ENCODE assay signal across 10 mouse cellular contexts in genomic region chr19:57204101-57204500, GRCm38 (mm10).
DNase-seq lines count a peak whose midpoint lies in the region; ATAC-seq and TF ChIP-seq lines count a peak whose summit lies in the region.
"Had no signal": no experiment of that assay in that cellular context is flagged by ENCODE, and none has a peak within 500 bp of the region (broad histone marks: within the 10 kb centered on the region; RNA-seq: fewer than 3 reads in every experiment).

No protein-coding gene starts in this region.

- no peaks in the 10 kb centered on the region for H3K36me3 ChIP-seq in kidney, adult 2 months (ENCODE audit: control insufficient read depth, insufficient read depth, low read length)
- no peaks in the 10 kb centered on the region for H3K36me3 ChIP-seq in kidney, embryonic 14.5 days (ENCODE audit: control insufficient read depth, insufficient read depth, low read length)
- no peaks in the 10 kb centered on the region for H3K36me3 ChIP-seq in midbrain, postnatal 0 days (ENCODE audit: insufficient read depth, low read length)
- H3K36me3 ChIP-seq in forebrain, embryonic 14.5 days (ENCODE audit: control insufficient read depth, insufficient read depth, low read length), result no peaks in the 10 kb centered on the region
- H3K36me3 ChIP-seq: embryonic facial prominence, embryonic 15.5 days; hindbrain, embryonic 12.5 days had no signal

- no peak for ATAC-seq in kidney, embryonic 14.5 days (ENCODE audit: low FRiP score, low TSS enrichment)
- ATAC-seq in common myeloid progenitor, adult 5-6 weeks (replicated peaks; ENCODE audit: low read depth, poor library complexity, severe bottlenecking), result 0 out of 2 replicates have a peak, but pooled peaks have one; percentile 45
- no peak for ATAC-seq in midbrain, postnatal 0 days (ENCODE audit: low FRiP score)
- no peak for ATAC-seq in forebrain, embryonic 14.5 days

- H3K4me1 ChIP-seq in kidney, adult 2 months (ENCODE audit: control insufficient read depth, insufficient read depth, low read length), result peaks cover 30% of the 10 kb centered on the region
- peaks cover 10% of the 10 kb centered on the region for H3K4me1 ChIP-seq in kidney, embryonic 14.5 days (ENCODE audit: control insufficient read depth, insufficient read depth, low read length)
- peaks cover 3% of the 10 kb centered on the region; the same call in 1 of the 2 replicates for H3K4me1 ChIP-seq in midbrain, postnatal 0 days (ENCODE audit: insufficient read depth, low read length)
- no peaks in the 10 kb centered on the region for H3K4me1 ChIP-seq in forebrain, embryonic 14.5 days (ENCODE audit: control insufficient read depth, insufficient read depth, low read length)

- no peaks in the 10 kb centered on the region for H3K27me3 ChIP-seq in kidney, adult 2 months (replicated peaks; ENCODE audit: control insufficient read depth, insufficient read depth, low read length)
- no peaks in the 10 kb centered on the region for H3K27me3 ChIP-seq in kidney, embryonic 14.5 days (ENCODE audit: control insufficient read depth, insufficient read depth, low read length)
- H3K27me3 ChIP-seq in midbrain, postnatal 0 days (ENCODE audit: insufficient read depth, low read length), result no peaks in the 10 kb centered on the region
- H3K27me3 ChIP-seq in forebrain, embryonic 14.5 days (replicated peaks; ENCODE audit: control insufficient read depth, insufficient read depth, low read length), result no peaks in the 10 kb centered on the region
- H3K27me3 ChIP-seq: embryonic facial prominence, embryonic 15.5 days; hindbrain, embryonic 12.5 days had no signal

- no peak overlapping the region for H3K9ac ChIP-seq in kidney, embryonic 14.5 days (ENCODE audit: low read depth, low read length)
- no peak overlapping the region for H3K9ac ChIP-seq in midbrain, postnatal 0 days (replicated peaks; ENCODE audit: low read length, poor library complexity, severe bottlenecking)
- no peak overlapping the region for H3K9ac ChIP-seq in forebrain, embryonic 14.5 days (ENCODE audit: low read length)
- H3K9ac ChIP-seq: embryonic facial prominence, embryonic 15.5 days; hindbrain, embryonic 12.5 days had no signal

- H3K4me2 ChIP-seq in kidney, embryonic 14.5 days (replicated peaks; ENCODE audit: low read depth, low read length), result no peak overlapping the region
- no peak overlapping the region for H3K4me2 ChIP-seq in midbrain, postnatal 0 days (ENCODE audit: low read depth, low read length, poor library complexity, severe bottlenecking)
- H3K4me2 ChIP-seq in forebrain, embryonic 14.5 days (ENCODE audit: low read length), result no peak overlapping the region
- H3K4me2 ChIP-seq: embryonic facial prominence, embryonic 15.5 days; hindbrain, embryonic 12.5 days had no signal

- H3K27ac ChIP-seq in kidney, adult 2 months (ENCODE audit: insufficient read depth, low read depth, low read length), result peak overlapping the region; percentile 1; the same call in 1 of the 2 replicates
- H3K27ac ChIP-seq in kidney, embryonic 14.5 days (ENCODE audit: low read depth, low read length), result no peak overlapping the region
- H3K27ac ChIP-seq in midbrain, postnatal 0 days (ENCODE audit: low read depth, low read length), result no peak overlapping the region
- H3K27ac ChIP-seq in forebrain, embryonic 14.5 days (ENCODE audit: low read depth, low read length), result no peak overlapping the region
- H3K27ac ChIP-seq: embryonic facial prominence, embryonic 15.5 days; hindbrain, embryonic 12.5 days had no signal

- H3K4me3 ChIP-seq in kidney, adult 2 months (ENCODE audit: insufficient read depth, low read depth, low read length), result no peak overlapping the region
- no peak overlapping the region for H3K4me3 ChIP-seq in kidney, embryonic 14.5 days (ENCODE audit: low read length)
- no peak overlapping the region for H3K4me3 ChIP-seq in midbrain, postnatal 0 days (ENCODE audit: low read depth, low read length)
- H3K4me3 ChIP-seq in forebrain, embryonic 14.5 days (ENCODE audit: low read depth, low read length), result no peak overlapping the region
- H3K4me3 ChIP-seq: embryonic facial prominence, embryonic 15.5 days; hindbrain, embryonic 12.5 days had no signal

- TF ChIP-seq POLR2A in kidney, adult 2 months (IDR thresholded peaks at IDR 0.05; ENCODE audit: low read depth, low read length), result no peak

- TF ChIP-seq CTCF in kidney, adult 2 months (conservative IDR thresholded peaks at IDR 0.05; ENCODE audit: insufficient read depth, insufficient read length, low read depth, low read length), result no peak
- TF ChIP-seq CTCF in midbrain, postnatal 0 days (IDR thresholded peaks at IDR 0.05), result no peak

- DNase-seq in kidney, adult 2 months, result peak; percentile 77
- DNase-seq in kidney, adult 9 months, result peak; percentile 62
- DNase-seq in ovary, postnatal 14 days (ENCODE audit: low spot score), result peak; percentile 17
- DNase-seq in midbrain, postnatal 0 days (ENCODE audit: low spot score), result no peak
- DNase-seq in forebrain, embryonic 14.5 days (ENCODE audit: low spot score), result no peak
- DNase-seq: thymus, adult 18-20 months had no signal

- H3K9me3 ChIP-seq in kidney, embryonic 14.5 days (ENCODE audit: control insufficient read depth, low read length), result no peaks in the 10 kb centered on the region
- no peaks in the 10 kb centered on the region for H3K9me3 ChIP-seq in midbrain, postnatal 0 days (ENCODE audit: low read length)
- H3K9me3 ChIP-seq in forebrain, embryonic 14.5 days (replicated peaks; ENCODE audit: control insufficient read depth, low read length), result no peaks in the 10 kb centered on the region
- H3K9me3 ChIP-seq: embryonic facial prominence, embryonic 15.5 days; hindbrain, embryonic 12.5 days had no signal

- 36% methylated on average over 7 of the region's 7 CpGs for WGBS in kidney, adult 2 months
- WGBS in kidney, embryonic 14.5 days, result 64% methylated on average over 7 of the region's 7 CpGs
- 77% methylated on average over 7 of the region's 7 CpGs for WGBS in midbrain, postnatal 0 days
- 77% methylated on average over 7 of the region's 7 CpGs for WGBS in forebrain, embryonic 14.5 days

Comparison
In these comparisons a context has a peak if more than half of its experiments do, and no peak if none do; other contexts are left out.
1. DNase-seq: peak in kidney, adult 2 months (single experiment), kidney, adult 9 months (single experiment) and ovary, postnatal 14 days (single experiment); none in midbrain, postnatal 0 days (single experiment) and forebrain, embryonic 14.5 days (single experiment).